Mouse (Mus musculus): ENCODE measurements at regions not wholly inside any gene's neighbourhood (a gene's known extent, or its start where the extent isn't known, plus 50 kb on each side); places are given as distances from the start of the nearest gene placed in this dataset.
A peak's percentile ranks its signal among the peaks of the same experiment; 100 is the strongest.

GRCm38 (mm10) chr16:76232680-76233079 lies 140.9 kb downstream of the Nrip1 start:
- no peak for DNase-seq

- no peak for DNase-seq
Observed at GRCm38 (mm10) chr16:76232174-76232573, 141.5 kb downstream of the Nrip1 start.

GRCm38 (mm10) chr16:76230516-76231302 lies 142.9 kb downstream of the Nrip1 start:
- no peak for DNase-seq

- DNase-seq = no peak
Observed at GRCm38 (mm10) chr16:76228451-76228850, 145.2 kb downstream of the Nrip1 start.

- no peak for DNase-seq
Observed at GRCm38 (mm10) chr16:76226446-76226845, 147.2 kb downstream of the Nrip1 start.

GRCm38 (mm10) chr16:76225587-76226226 lies 147.9 kb downstream of the Nrip1 start:
- DNase-seq = no peak

- DNase-seq = no peak
Observed at GRCm38 (mm10) chr16:76224901-76225586, 148.6 kb downstream of the Nrip1 start.

GRCm38 (mm10) chr16:76223716-76224115 lies 149.9 kb downstream of the Nrip1 start:
- DNase-seq = no peak

GRCm38 (mm10) chr16:76222960-76223359 lies 150.7 kb downstream of the Nrip1 start:
- DNase-seq = no peak

GRCm38 (mm10) chr16:76220466-76220865 lies 153.2 kb downstream of the Nrip1 start:
- DNase-seq = no peak

GRCm38 (mm10) chr16:76219233-76219632 lies 154.4 kb downstream of the Nrip1 start:
- DNase-seq = no peak

GRCm38 (mm10) chr16:76218310-76219170 lies 155.1 kb downstream of the Nrip1 start:
- no peak for DNase-seq

- no peak for DNase-seq
Observed at GRCm38 (mm10) chr16:76216184-76216583, 157.4 kb downstream of the Nrip1 start.

GRCm38 (mm10) chr16:76215558-76215957 lies 158.1 kb downstream of the Nrip1 start:
- peak; percentile 10 for DNase-seq

GRCm38 (mm10) chr16:76201773-76202571 lies 171.7 kb downstream of the Nrip1 start:
- no peak for DNase-seq

- no peak for DNase-seq
Observed at GRCm38 (mm10) chr16:76200801-76201728, 172.6 kb downstream of the Nrip1 start.

GRCm38 (mm10) chr16:76200268-76200667 lies 173.4 kb downstream of the Nrip1 start:
- DNase-seq = no peak

GRCm38 (mm10) chr16:76199006-76199405 lies 174.6 kb downstream of the Nrip1 start:
- no peak for DNase-seq

- DNase-seq = no peak
Observed at GRCm38 (mm10) chr16:76194291-76194690, 172.2 kb upstream of the Samsn1 start.

- DNase-seq = no peak
Observed at GRCm38 (mm10) chr16:76191135-76191534, 169.1 kb upstream of the Samsn1 start.

- no peak for DNase-seq
Observed at GRCm38 (mm10) chr16:76183556-76183955, 161.5 kb upstream of the Samsn1 start.
